Mouse (Mus musculus) urinary bladder, adult 18-20 months (tissue): ENCODE data around the gene Spag4.

Experiments used
- DNase-seq, 2 experiments: peaks; one replicate each; pipeline ENCODE4 v3.0.0; 2022; ENCODE audit warnings: low spot score in 2 of 2, mixed read lengths in 2 of 2

Spag4 gene

DNA sequence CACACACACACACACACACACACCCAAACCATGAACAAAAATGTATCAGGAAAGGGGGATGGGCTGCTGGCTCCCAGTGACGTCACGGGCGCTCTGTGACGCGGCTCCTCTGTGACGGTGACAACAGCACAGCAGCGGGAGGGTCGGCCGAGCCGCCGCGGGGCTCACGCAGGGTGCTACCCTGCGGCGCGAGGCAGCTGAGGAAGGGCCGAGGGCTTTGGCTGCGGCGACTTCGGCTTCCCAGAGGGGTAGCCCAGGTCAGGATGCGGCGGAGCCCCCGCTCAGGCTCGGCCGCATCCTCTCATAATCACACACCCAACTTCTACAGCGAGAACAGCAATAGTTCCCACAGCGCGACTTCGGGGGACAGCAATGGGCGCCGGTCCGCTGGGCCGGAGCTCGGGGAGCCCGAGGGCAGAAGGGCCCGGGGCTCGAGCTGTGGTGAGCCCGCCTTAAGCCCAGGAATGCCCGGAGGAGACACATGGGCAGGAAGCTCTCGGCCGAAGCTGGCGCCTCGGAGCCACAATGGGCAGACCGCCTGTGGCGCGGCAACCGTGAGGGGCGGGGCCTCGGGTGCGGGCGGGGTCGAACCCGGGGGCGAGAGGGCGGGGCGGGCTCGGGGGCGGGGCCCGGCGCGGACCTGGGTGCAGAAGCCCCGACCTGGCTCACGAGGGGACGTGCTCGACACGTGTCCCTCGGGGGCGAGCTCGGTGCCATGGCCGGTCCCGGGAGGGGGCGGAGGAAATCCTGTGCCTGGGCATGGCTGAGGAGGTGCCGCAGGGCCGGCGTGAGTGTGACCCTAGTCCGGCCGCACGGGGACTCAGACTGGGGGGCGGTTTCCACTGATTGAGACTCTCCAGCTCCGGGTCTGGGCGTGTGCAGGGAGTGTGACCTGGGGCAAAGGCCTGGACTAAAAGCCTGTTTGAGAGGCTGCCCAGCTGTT is at the start of gene Spag4:
Spag4 (plus strand) TSS at position 77 of the 943 bp plus-strand sequence.
- peak; percentile 53 to 72 for DNase-seq

DNA sequence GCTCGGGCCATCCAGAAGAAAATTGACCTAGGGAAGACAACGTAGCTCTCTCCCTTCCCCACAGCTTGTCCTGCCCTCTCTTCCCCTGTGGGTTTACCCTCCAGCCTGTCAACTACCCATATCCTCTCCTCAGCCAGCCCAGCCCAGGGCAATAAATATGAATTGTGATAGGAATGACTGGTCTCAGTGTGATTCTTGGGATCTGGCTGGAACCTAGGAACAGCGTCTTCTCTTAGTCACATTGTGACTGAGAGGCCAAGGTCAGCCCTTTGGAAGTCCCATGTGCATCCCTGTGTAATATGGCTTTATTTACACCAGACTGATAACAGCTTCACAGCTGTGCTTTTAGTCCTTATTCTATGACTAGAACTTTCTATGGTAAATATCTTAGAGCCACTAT is 46.9 kb upstream of the Spag4 start:
- DNase-seq: no peak

DNA sequence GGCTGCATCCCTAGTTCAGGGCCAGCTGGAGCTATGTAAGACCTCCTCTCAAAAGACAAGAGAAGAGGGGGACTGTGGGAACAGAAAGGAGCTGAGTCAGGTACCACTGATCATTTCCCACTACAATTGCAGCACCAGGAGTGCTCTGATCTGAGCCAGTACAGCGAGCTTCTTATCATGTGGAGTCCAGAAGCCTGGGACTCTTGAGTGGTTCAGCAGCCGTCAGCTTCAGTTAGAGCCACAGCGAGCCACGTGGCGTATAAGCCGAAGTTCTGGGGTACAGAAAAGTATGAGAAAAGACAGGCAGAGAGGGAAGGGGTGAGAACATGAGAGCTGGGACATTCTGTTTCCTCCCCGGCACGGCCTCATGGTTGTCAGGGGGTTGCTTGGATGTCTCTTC is 43.8 kb upstream of the Spag4 start:
- no peak for DNase-seq

DNA sequence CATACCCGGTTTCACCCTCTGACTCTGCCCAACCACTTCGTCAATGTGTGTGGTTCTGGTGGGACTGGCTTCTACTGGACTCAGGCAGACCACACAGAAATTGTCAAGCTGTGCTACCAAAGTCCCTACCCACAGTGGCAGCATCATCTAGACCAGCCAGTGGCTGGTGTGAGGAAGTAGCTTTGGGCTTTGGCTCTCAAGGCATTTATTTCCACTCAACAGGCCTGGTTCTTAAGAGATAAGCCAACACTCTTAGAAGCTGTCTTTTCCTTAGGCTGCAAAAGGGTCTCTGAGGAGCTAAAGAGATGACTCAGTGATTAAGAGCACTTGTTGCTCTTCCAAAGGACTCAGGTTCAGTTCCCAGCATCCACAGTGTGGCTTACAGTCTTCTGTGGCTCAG is 43.2 kb upstream of the Spag4 start:
- no peak for DNase-seq

DNA sequence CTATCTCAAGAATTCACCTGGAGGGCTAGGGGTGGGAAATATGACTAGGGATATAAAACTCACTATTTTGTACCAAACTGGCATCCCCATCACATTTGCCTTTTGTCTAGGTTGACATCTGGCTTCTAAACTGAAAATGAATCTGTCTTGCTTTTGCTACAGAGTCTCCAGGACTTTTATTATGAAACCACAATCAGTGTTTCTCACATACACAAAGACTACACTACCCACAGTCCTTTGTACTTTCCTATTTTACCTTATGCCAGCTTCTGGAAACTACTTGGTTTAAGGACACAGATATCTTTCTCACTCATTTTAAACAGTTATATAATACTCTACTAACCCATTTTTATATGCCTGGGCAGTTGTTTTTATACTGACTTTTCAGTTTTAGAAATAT is 39.5 kb upstream of the Spag4 start:
- no peak for DNase-seq

DNA sequence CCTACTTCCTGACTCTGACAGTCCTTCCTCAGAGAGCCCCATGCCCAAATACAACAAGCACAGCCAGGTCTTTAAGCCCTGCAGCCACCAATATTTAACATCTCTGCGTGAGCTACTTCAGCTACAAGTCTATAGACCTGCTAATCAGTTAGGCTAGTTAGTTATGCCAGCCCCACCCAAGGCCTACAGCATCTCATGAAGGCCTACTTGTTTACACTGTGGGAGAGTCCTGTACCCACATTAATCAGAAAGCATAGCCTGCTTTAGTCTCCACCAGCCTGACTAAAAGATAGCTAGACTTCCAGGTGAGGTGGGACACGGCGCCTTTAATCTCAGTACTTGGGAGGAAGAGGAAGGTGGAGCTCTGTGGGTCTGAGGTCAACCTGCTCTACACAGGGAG is 25.6 kb upstream of the Spag4 start:
- DNase-seq: no peak

DNA sequence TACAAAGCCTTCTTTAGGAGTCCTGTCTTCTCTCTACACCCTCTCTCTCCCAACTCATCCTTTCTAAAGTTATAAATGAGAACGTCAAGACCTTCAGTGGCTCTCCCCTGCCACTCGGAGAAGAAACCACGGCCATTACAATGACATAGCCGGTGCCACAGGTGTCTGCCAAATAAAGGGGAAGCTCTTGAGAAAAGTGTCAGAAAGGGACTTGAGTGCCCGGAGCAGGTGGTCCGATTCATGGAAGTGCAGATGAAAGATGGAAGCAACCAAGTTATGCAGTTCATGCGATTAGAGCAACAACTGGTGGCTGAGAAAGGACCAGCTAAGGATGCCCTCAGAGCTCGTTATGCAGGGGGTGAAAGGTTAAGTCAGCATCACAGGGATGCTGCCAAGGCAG is 22.1 kb upstream of the Spag4 start:
- no peak for DNase-seq

DNA sequence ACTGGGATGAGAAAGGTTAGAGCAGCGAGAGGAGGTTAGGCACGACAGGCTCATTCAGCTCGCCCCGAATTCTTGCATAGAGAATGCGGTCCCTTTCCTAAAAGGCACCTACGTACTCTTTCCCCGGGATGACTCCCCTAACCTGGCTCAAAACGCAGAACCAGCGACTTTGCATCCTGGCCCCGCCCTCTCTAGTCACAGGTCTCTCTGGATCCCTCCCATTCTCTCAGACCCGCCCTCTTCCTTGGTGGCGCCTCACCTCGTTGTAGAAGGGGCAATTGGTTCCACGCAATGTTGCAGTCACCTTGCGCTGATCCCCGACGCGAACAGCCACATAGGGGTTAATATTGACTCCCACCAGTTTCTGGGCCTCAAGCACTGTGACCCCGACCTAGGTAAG is 17.0 kb upstream of the Spag4 start:
- DNase-seq: no peak

DNA sequence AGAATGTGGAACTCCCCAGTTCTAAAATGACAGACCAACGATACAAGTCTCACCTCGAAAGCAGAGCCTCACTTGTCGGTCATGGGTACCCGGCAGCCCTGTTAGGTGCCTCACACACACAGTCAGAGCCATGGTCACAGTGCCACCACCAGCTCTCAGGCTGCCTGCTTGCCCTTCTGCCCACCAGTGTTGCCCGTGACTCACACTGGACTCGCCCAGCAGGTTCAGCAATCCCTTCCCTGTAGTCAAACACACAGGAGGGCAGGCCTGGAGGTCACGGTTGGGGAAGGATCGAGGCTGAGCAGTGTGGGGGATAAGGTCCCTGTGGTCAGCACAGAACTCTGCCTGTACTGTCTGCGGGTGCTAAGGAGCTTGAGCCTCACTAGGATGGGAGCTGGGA is 12.2 kb upstream of the Spag4 start, which contains the start of gene Fer1l4:
Fer1l4 (minus strand) TSS at position 132 of the 400 bp plus-strand sequence.
- peak; percentile 69 to 82 for DNase-seq

DNA sequence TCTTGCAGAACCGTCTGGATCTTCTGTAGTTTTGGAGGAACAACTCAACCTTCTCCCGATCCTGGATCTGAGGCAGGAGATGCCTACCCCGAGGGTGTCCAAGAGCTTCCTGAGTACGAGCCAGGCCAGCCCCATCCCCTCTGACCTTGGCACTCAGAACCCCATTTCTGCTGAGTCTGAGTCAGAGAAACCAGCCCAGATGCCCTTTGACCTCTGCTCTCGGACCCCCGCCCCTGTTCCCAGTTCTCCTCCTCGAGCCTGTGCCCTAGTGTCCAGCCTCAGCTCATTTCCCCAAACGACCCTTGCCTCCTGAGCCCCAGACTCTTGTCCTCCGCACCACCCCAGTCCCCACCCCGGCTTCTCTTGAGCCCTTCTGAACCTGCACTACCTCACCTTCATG is 1.2 kb downstream of the Spag4 start:
- no peak for DNase-seq

DNA sequence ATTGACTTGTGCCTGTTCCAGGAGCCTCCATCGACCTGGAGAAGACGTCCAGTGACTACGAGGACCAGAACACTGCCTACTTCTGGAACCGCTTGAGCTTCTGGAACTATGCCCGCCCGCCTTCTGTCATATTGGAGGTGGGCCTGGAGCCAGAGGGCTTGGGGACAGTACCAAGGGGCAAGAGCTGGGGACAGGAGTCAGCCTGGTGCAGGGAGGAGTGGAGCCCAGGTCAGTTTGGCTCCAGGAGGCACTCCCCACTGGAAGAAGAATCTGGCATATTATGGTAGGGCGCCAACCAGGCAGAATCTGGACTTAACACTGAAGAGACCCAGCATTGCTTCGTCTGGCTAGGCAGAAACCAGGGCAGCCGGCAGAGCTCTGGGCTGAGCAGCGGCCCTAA is 2.9 kb downstream of the Spag4 start:
- DNase-seq: no peak

DNA sequence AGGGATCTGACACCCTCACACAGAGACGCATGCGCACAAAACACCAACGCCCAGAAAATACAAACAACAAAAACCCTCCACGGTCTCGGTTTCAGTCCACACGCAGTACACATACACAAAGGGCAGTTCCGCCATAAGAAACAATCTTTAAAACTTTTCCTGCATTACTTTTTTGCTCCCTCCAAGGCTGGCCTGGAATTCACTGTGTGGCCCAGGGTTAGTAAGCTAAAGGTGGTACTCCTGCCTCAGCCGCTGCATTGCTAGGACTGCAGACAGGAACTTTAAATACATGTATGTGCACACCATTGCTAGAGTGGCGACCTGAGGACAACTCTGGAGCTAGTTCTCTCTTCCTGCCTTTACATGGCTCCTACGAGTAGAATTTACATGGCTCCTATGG is 6.3 kb downstream of the Spag4 start:
- DNase-seq: no peak

DNA sequence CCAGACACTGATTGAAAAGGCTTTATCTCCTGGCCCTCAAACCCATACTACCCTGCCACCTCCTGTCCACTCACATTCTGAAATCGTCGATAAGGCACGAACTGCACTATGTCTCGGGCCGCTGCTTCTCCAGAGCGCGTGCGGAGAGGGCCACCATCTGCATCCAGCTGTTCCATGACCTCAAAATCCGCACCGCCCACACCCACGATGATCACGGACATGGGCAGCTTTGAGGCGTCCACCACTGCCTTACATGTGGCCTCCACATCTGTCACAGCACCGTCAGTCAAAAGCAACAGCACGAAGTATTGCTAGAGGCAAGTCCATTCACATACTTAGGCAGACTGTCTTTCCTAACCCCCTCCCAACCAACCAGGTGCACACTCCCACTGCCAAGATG is 8.8 kb downstream of the Spag4 start:
- DNase-seq: no peak

DNA sequence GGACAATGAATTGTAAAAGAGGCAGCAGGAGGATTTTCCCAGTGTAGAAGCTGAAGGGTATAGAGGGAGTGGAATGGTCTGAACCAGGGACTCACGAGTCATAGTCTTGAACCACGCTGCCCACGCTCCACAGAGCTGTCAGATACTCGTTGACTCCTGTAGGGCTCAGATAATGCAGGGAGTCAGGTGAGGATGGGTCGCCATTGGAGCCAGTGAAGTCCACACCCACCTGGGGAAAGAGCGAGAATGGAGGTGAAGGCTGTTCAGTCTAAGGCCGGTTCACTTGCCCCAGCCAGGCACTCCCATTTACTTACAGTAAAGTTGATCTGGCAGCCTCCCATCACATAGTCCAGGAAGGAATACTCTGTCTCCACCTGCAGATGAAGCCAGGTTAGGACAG is 12.5 kb downstream of the Spag4 start:
- no peak for DNase-seq

DNA sequence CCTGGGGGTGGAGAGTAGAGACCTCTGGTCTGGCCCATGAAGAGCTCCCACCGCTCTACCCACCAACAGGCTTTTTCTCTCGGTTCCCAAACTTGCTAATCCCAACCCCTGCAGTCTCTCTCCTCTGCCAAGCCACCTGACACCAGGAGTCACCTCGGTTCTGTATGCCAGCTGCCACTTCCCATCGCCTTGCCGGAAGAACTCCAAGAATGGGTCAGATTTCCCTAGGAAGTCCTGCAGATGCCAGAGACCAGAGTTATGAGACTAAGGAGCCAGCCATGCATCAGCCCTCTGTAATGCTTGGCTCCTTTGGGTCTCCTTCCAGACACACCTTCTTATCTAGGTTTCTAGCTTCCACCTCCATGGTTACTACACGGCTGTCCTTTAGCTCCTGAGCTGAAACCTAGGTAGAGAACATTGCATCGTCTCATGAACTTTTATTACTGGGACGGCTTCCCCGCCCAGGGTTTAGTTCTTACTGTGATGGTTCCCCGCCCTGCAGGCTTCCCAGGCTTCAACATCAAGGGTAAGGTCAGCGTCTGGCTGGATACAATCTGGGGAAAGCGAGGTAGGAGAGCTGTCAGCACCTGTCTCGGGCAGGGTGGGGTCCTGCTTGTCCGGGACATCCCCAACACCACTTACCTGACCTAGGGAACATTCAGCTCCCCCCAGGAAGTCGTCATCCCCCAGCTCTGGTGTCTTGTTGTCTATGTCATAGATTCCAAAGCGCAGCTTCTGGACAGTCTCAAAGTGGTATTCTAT is 13.6 kb downstream of the Spag4 start:
- no peak for DNase-seq

DNA sequence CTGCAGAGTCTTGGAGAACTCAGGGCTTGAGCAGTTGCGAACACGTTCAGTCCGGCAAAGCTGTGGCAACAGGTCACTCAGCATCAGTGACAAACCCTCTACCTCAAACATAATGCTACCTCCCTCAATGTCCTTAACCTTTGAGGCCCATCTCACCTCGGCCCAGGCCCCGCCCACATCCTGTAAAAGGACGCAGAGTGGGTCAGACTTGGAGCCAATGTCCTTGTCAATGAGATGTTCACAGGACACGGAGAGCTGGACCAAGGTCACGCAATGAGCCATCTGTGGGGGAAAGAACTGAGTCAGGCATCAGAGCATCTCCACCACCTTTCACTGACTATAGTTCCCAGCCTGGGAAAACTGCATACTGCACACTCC is 14.2 kb downstream of the Spag4 start:
- DNase-seq: no peak

DNA sequence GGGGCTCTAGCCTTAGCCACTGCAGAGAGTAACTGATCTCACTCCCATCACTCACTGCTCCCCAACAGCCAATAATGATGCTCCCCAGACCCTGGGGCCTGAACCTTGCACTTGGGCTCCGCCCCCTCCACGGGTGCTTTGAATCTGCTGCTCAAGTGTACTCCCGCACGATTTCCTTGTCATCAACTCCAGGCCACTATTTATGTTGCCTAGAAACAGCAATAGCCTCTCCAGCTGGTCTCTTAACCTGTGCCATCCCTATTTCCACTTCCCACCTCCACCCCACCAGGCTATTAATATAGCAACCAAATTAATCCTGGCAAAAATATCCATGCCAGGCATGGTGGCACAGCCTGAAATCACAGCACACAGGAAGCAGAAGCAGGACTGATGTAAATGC is 14.7 kb downstream of the Spag4 start:
- DNase-seq: no peak

DNA sequence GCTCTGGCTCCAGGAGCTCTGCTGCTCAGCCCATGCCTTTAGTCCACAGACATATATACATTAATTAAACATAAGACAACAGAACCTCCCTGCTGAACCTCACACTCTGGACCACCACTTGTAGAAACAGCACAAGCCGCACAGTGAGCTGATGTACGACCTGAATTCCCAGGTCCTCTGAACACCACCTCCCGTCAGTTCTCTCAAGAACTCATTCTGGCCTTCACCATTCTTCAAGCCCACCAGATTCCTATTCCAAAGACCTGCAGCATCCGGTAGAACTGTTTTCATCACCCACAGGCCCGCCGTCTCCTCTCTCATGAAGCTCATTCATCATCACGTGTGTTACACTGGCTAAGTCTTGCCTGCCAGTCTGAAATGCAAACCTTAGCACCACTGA is 15.4 kb downstream of the Spag4 start:
- no peak for DNase-seq

DNA sequence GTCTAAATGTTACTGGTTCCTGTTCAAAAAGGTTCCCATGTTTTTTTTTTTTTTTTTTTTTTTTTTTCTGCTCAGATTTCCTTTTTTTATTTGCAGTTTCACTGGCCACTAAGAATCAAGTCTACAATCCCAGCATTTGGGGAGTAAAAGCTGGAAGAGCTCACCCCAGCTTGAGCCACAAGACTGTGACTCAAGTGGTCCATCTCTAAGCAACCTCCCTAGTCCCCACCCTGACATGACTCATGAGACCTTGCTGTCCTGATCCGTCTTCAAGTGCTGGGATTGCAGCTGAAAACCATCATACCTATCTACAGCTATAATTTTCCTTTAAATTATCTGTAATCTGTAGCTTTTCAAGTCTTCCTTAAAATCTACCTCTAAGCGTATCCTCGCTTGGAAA is 19.6 kb downstream of the Spag4 start:
- no peak for DNase-seq

DNA sequence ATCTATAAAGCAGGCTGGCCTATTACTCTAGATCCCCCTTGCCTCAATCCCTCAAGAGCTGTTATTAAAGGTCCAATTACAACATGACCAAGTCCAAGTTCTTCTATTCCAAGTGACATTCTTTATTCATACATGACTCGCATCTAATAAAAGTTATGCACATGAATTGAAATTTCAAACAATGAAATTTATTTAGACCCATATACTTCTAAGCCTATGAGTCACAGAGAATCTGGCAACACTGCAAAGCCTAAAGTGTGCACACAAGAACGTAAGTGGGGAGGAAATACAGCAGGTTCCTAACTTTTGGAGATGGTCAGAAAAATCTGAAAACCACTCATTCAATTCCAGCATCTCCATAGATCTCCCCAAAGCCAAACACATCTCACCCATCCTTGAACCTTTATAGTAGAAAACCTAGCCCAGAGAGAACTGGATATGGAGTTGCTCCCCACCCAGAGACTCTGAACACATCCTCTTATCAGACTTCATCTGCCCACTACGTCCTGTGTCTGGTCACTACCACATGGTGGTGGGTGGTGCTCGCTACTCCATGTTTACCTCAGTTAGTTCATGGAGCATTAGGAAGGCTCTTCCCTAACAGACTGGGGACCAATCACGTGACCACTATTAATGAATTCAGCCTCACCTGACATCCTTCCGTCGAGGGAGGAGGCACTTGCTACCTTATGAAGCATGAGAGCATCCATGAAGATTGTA is 22.6 kb downstream of the Spag4 start:
- no peak for DNase-seq

DNA sequence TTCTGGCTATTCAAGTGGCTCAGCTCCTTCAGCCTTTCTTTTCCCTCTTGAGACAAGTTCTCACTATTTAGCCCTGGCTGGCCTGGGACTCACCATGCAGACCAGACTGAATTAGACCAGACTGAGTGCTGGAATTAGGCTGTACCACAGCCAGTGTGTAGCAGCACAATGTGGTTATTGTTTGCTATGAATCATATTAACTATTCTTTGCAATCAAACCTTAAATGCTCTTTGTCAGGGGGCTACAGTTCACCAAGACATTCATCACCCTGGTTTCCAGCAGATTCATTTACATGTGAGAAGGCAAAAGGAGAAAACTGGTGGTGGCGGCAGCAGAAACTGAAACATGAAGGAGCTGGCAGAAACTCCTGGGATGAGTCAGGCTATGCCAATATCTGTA is 24.8 kb downstream of the Spag4 start:
- DNase-seq: no peak

DNA sequence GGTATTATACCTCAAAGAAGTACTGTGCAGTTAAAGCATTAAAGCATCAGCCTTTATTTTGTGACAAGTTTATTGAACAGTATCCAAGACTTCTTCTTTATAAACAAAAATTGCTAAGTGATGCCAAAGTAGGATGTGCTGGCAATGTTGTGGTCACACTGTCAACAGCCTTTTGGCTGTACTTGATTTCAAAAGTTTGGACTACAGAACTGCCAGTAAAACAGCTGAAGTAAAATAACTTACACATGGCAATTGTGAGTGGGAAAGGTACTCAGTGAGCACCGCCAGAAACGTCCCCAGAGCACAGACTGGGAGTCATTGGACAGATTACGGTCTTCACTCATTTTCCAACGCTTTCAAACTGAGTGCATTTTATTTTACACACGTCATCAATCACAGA is 27.0 kb downstream of the Spag4 start:
- no peak for DNase-seq
